In genomic region chr2:118058654-118059395, GRCm38 (mm10) we compare ENCODE assay signal across 29 mouse cellular contexts. TPM values are rescaled to one million over a fixed set of nuclear protein-coding genes. Genes with fewer than 3 reads are reported as not detected.
DNase-seq lines count a peak whose midpoint lies in the region; ATAC-seq and TF ChIP-seq lines count a peak whose summit lies in the region.
"Had no signal": no experiment of that assay in that cellular context is flagged by ENCODE, and none has a peak within 500 bp of the region (broad histone marks: within the 10 kb centered on the region; RNA-seq: fewer than 3 reads in every experiment).

No protein-coding gene starts in this region.

- DNase-seq in adrenal gland, postnatal 10 days: peak; percentile 39
- DNase-seq in adrenal gland, adult 18-20 months (ENCODE audit: low spot score in 2 of 2): no peak
- peak; percentile 27 for DNase-seq in liver, adult 2 months (ENCODE audit: extremely low read depth, low read depth, low spot score)
- no peak for DNase-seq in liver, embryonic 11.5 days (ENCODE audit: low spot score)
- DNase-seq in 3T3-L1 (ENCODE audit: low read depth, low spot score): peak; percentile 52
- DNase-seq in cerebellum, postnatal 25 days: no peak
- DNase-seq: adrenal gland, postnatal 36 days; cerebellum, adult 11-12 months; cerebellum, postnatal 14 days; embryo, embryonic 11 days; gastrocnemius, postnatal 14 days; heart, adult 11 months; heart, postnatal 14 days; kidney, postnatal 4 days; lung, adult 2 months; right cerebral cortex, adult 18-20 months; right cerebral cortex, postnatal 4 days; thymus, adult 2 months; thymus, postnatal 4 days had no signal

- whole genome bisulfite sequencing in liver, adult 2 months: 64% methylated on average over 6 of the region's 6 CpGs
- 80% methylated on average over 6 of the region's 6 CpGs for WGBS in liver, embryonic 11.5 days
- WGBS in stomach, embryonic 15.5 days: 65% methylated on average over 6 of the region's 6 CpGs

- no peaks in the 10 kb centered on the region for H3K27me3 ChIP-seq in liver, adult 2 months (ENCODE audit: control insufficient read depth, insufficient read depth, low read length)
- no peaks in the 10 kb centered on the region for H3K27me3 ChIP-seq in liver, embryonic 11.5 days (replicated peaks; ENCODE audit: control insufficient read depth, insufficient read depth, low read length)
- no peaks in the 10 kb centered on the region for H3K27me3 ChIP-seq in stomach, embryonic 15.5 days (replicated peaks)
- H3K27me3 ChIP-seq: heart, embryonic 12.5 days; limb, embryonic 15.5 days; midbrain, embryonic 12.5 days; neural tube, embryonic 15.5 days; Patski had no signal

- H3K4me1 ChIP-seq in liver, adult 2 months (ENCODE audit: control insufficient read depth, insufficient read depth, low read length): no peaks in the 10 kb centered on the region; the same call in 1 of the 2 replicates
- H3K4me1 ChIP-seq in liver, embryonic 11.5 days (replicated peaks; ENCODE audit: control insufficient read depth, insufficient read depth, low read length): no peaks in the 10 kb centered on the region
- no peaks in the 10 kb centered on the region for H3K4me1 ChIP-seq in stomach, embryonic 15.5 days
- H3K4me1 ChIP-seq: heart, embryonic 12.5 days; limb, embryonic 15.5 days; midbrain, embryonic 12.5 days; neural tube, embryonic 15.5 days had no signal

- H3K4me2 ChIP-seq in liver, embryonic 11.5 days: no peak overlapping the region
- no peak overlapping the region for H3K4me2 ChIP-seq in stomach, embryonic 15.5 days
- H3K4me2 ChIP-seq: heart, embryonic 12.5 days; limb, embryonic 15.5 days; midbrain, embryonic 12.5 days; neural tube, embryonic 15.5 days had no signal

- no peak overlapping the region for H3K9ac ChIP-seq in liver, adult 2 months (ENCODE audit: low read depth, low read length)
- H3K9ac ChIP-seq in liver, embryonic 11.5 days (ENCODE audit: low read depth, low read length): no peak overlapping the region
- H3K9ac ChIP-seq in stomach, embryonic 15.5 days: no peak overlapping the region
- H3K9ac ChIP-seq: heart, embryonic 12.5 days; limb, embryonic 15.5 days; midbrain, embryonic 12.5 days; neural tube, embryonic 15.5 days had no signal

- TF ChIP-seq CTCF in liver, adult 2 months (IDR thresholded peaks at IDR 0.05; ENCODE audit: low read depth, low read length): no peak

- H3K4me3 ChIP-seq in liver, adult 2 months (ENCODE audit: insufficient read depth, low read depth, low read length): no peak overlapping the region
- no peak overlapping the region for H3K4me3 ChIP-seq in liver, embryonic 11.5 days (ENCODE audit: low read depth, low read length)
- no peak overlapping the region for H3K4me3 ChIP-seq in stomach, embryonic 15.5 days (replicated peaks)
- H3K4me3 ChIP-seq: forebrain, embryonic 10.5 days; heart, embryonic 12.5 days; limb, embryonic 15.5 days; midbrain, embryonic 12.5 days; neural tube, embryonic 15.5 days had no signal

- no peaks in the 10 kb centered on the region for H3K79me2 ChIP-seq in liver, adult 2 months (ENCODE audit: control insufficient read depth, insufficient read depth, low read length)

- no peaks in the 10 kb centered on the region for H3K9me3 ChIP-seq in liver, embryonic 11.5 days (ENCODE audit: control insufficient read depth, low read length)
- no peaks in the 10 kb centered on the region for H3K9me3 ChIP-seq in stomach, embryonic 15.5 days
- H3K9me3 ChIP-seq: forebrain, embryonic 10.5 days; heart, embryonic 12.5 days; limb, embryonic 15.5 days; midbrain, embryonic 12.5 days; neural tube, embryonic 15.5 days had no signal

- H3K27ac ChIP-seq in liver, adult 2 months (replicated peaks; ENCODE audit: insufficient read depth, low read depth, low read length): no peak overlapping the region
- H3K27ac ChIP-seq in liver, embryonic 11.5 days (ENCODE audit: low read depth, low read length): no peak overlapping the region
- H3K27ac ChIP-seq in stomach, embryonic 15.5 days: peak overlapping the region; percentile 45; the same call in 1 of the 2 replicates
- H3K27ac ChIP-seq: forebrain, embryonic 10.5 days; hindbrain, postnatal 0 days; limb, embryonic 15.5 days; midbrain, embryonic 12.5 days; neural tube, embryonic 15.5 days had no signal

- H3K36me3 ChIP-seq in liver, adult 2 months (ENCODE audit: control insufficient read depth, insufficient read depth, low read length): no peaks in the 10 kb centered on the region
- H3K36me3 ChIP-seq in liver, embryonic 11.5 days (ENCODE audit: control insufficient read depth, insufficient read depth, low read length): no peaks in the 10 kb centered on the region
- H3K36me3 ChIP-seq in stomach, embryonic 15.5 days: no peaks in the 10 kb centered on the region
- H3K36me3 ChIP-seq: forebrain, embryonic 10.5 days; heart, embryonic 12.5 days; limb, embryonic 15.5 days; midbrain, embryonic 12.5 days; neural tube, embryonic 15.5 days had no signal

- no peak for ATAC-seq in liver, embryonic 11.5 days (replicated peaks; ENCODE audit: low FRiP score)
- no peak for ATAC-seq in stomach, embryonic 15.5 days (ENCODE audit: insufficient read depth, low FRiP score, low read depth)
- ATAC-seq: forebrain, embryonic 16.5 days; hindbrain, postnatal 0 days; intestine, postnatal 0 days; Patski had no signal

- no peak for TF ChIP-seq POLR2A in liver, adult 2 months (IDR thresholded peaks at IDR 0.05; ENCODE audit: extremely low read depth, insufficient read depth, low read length)

RNA-seq across cellular contexts. Expression of gene Thbs1, which starts 52.9 kb away (rescaled TPM):
- 10 to 100 TPM; 19.9 to 31.9 TPM for total RNA-seq in adrenal gland, postnatal 10 days (2021)
- 10 to 100 TPM; 27.7 to 43.6 TPM for total RNA-seq in adrenal gland, adult 18-20 months (2021)
- 0.55 and 0.81 TPM in 2 replicates for total RNA-seq in liver, adult 2 months (2014; rRNA removed)
- 0.12 and 0.37 TPM in 2 replicates for polyA plus RNA-seq in liver, adult 2 months (2012; rRNA removed)
- 85.5 and 95.4 TPM in 2 replicates for polyA plus RNA-seq in liver, embryonic 11.5 days (2014; fragmentation: Nextera tagmentation; extraction: Ambion mirVana)
- 51.2 and 53.3 TPM in 2 replicates for polyA plus RNA-seq in stomach, embryonic 15.5 days (2015; fragmentation: Nextera tagmentation; extraction: Ambion mirVana)

Comparison
In these comparisons a context has a peak if more than half of its experiments do, and no peak if none do; other contexts are left out.
1. DNase-seq: peak in adrenal gland, postnatal 10 days (single experiment), liver, adult 2 months (single experiment) and 3T3-L1 (single experiment); none in adrenal gland, adult 18-20 months (0 of 2), liver, embryonic 11.5 days (single experiment) and cerebellum, postnatal 25 days (0 of 2).
2. RNA of gene Thbs1, which starts 52.9 kb away (total RNA-seq): 27.7 to 43.6 TPM in adrenal gland, adult 18-20 months and 19.9 to 31.9 TPM in adrenal gland, postnatal 10 days; 0.55 to 0.81 TPM in liver, adult 2 months; every median in the first group is over 10 times any median in the second.